Mouse (Mus musculus) cerebellum, adult 2 months (tissue): ENCODE results near the gene Ufl1. TPM values are rescaled to one million over a fixed set of nuclear protein-coding genes. Genes with fewer than 3 reads are reported as not detected.

Experiments used
- DNase-seq, 2 experiments: peaks; one replicate each; pipeline ENCODE4 v3.0.0; 2021
- H3K27ac ChIP-seq: fragments of 200-500 bp; 2 replicates; pipeline ENCODE4 v1.5.1; 2012; ENCODE audit warnings: low read length, control low read depth, inconsistent platforms; ENCODE audit not compliant: insufficient read depth
- H3K27me3 ChIP-seq: fragments of 200-500 bp; 2 replicates; pipeline ENCODE4 v1.6.1; 2012; ENCODE audit warnings: inconsistent platforms, mild to moderate bottlenecking, low read length, moderate library complexity; ENCODE audit not compliant: control insufficient read depth, insufficient read depth
- H3K4me1 ChIP-seq: fragments of 200-500 bp; 2 replicates; pipeline ENCODE4 v1.6.1; 2011; ENCODE audit warnings: low read length; ENCODE audit not compliant: control insufficient read depth, insufficient read depth
- H3K4me3 ChIP-seq: fragments of 200-500 bp; replicated peaks from 2 replicates; pipeline ENCODE3; 2011; ENCODE audit warnings: mild to moderate bottlenecking, low read depth, low read length, control low read depth; ENCODE audit not compliant: insufficient read depth
- CTCF ChIP-seq: fragments of 200-500 bp; IDR thresholded peaks from 2 replicates; pipeline ENCODE4 v1.5.1; 2011; ENCODE audit warnings: low read depth, mild to moderate bottlenecking, control low read depth, low read length, moderate library complexity, borderline replicate concordance; ENCODE audit not compliant: insufficient read depth
- POLR2A ChIP-seq: fragments of 200-500 bp; IDR thresholded peaks from 2 replicates; pipeline ENCODE4 v1.6.1; 2011; ENCODE audit warnings: low read length, control low read depth, borderline replicate concordance; ENCODE audit not compliant: insufficient read depth
- WGBS: fragments of 180-500 bp; shearing (Covaris S2); methylation state at CpG from one replicate; pipeline ENCODE4 v1.1.7; 2018; 5-methylcytosine and 5-hydroxymethylcytosine counted together
- polyA plus RNA-seq: library from polyadenylated mRNA; depleted of rRNA; stranded (reverse); fragments of >200 nt; gene quantifications from 2 replicates; pipeline ENCODE4 v1.2.3, GENCODE M21; 2012; rRNA removed

The Ufl1 gene
- polyA plus RNA-seq, 1 experiment: 12.1 TPM

DNA sequence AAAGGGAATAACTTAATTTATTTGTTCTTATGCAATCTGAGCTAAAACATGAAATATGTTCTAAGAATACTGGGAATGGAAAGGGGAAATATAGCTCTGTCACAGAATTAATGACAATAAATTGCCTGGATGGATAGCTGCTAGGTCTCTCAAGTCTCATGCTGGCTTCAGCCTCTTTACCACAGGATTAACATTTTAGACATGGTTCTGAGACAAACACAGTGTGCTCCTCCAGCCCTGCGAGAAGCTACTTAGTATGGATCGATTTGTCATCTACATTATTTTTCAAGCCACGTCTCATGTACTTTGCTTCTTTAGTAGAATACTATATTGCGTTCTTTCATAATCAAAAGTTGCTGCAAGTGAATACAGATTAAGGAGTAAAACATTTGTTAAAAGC, 75.5 kb downstream of the Ufl1 start:
- Histone ChIP-seq H3K27ac (no peak overlapping the region), H3K4me1 (no peaks in the 10 kb centered on the region), H3K27me3 (no peaks in the 10 kb centered on the region), H3K4me3 (no peak overlapping the region)
- TF ChIP-seq CTCF (no peak), POLR2A (no peak)
- no peak for DNase-seq
- WGBS: 63% methylated on average over 4 of the region's 4 CpGs

Other genes starting within 250 kb of the Ufl1 start
- 0.16 and 0.28 TPM in 2 replicates for gene Fhl5, start 38.9 kb downstream of the Ufl1 start, polyA plus RNA-seq